Mouse (Mus musculus): ENCODE measurements around the gene Dgke. TPM values are rescaled to one million over a fixed set of nuclear protein-coding genes. Genes with fewer than 3 reads are reported as not detected.
"Not testable (repeated sequence)": the region's sequence is repeated elsewhere in the genome, so short reads cannot be mapped to it uniquely, and the experiment has no call there.

Gene Dgke
- polyA plus RNA-seq, 1 experiment from 2014 or later = 10.6 TPM

DNA sequence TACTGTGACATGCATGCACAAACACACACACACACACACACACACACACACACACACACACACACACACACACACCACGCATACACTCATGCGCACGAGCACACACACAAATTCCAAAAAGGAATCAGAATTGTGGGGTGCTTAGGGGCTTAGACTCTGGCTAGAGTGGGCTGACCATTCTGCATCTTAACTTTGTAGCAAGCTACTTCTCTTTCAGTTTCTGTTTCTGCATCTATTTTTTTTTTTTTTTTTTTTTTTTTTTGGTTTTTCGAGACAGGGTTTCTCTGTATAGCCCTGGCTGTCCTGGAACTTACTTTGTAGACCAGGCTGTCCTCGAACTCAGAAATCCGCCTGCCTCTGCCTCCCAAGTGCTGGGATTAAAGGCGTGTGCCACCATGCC is 23.7 kb upstream of the Dgke start:
- not testable (repeated sequence) for H3K4me3 ChIP-seq; H3K4me2 ChIP-seq (replicated peaks); H3K27me3 ChIP-seq; H3K4me1 ChIP-seq; ATAC-seq (ENCODE audit: low FRiP score); H3K9me3 ChIP-seq (replicated peaks); H3K36me3 ChIP-seq; H3K9ac ChIP-seq; H3K27ac ChIP-seq
- 97% methylated on average over 6 of the region's 7 CpGs for WGBS

DNA sequence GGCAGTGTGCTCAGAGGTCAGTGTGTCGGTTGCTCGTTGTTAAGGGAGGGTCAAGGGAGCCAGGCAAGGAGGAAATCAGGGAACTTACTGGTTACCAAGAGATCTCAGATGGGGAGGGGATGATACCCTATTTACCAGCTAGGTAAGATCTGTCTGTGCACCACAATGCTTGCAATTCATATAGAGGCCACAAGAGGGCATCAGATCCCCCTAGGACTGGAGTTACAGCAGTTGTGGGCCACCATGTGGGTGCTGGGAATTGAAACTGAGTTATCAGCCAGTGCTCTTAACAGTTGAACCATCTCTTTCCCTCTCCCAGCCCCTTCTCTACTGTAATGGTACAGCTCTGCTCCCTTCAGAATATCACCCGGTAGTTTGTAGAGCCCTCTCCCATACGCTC is 22.1 kb upstream of the Dgke start:
- peaks cover 3% of the 10 kb centered on the region; the same call in 1 of the 2 replicates for H3K4me1 ChIP-seq
- 92% methylated on average over 4 of the region's 4 CpGs for WGBS
- H3K36me3 ChIP-seq = no peaks in the 10 kb centered on the region
- no peak for ATAC-seq (ENCODE audit: low FRiP score)
- H3K9me3 ChIP-seq (replicated peaks) = no peaks in the 10 kb centered on the region
- no peak overlapping the region for H3K9ac ChIP-seq
- H3K27ac ChIP-seq = no peak overlapping the region
- no peak overlapping the region for H3K4me2 ChIP-seq (replicated peaks)
- no peaks in the 10 kb centered on the region for H3K27me3 ChIP-seq
- H3K4me3 ChIP-seq = no peak overlapping the region

DNA sequence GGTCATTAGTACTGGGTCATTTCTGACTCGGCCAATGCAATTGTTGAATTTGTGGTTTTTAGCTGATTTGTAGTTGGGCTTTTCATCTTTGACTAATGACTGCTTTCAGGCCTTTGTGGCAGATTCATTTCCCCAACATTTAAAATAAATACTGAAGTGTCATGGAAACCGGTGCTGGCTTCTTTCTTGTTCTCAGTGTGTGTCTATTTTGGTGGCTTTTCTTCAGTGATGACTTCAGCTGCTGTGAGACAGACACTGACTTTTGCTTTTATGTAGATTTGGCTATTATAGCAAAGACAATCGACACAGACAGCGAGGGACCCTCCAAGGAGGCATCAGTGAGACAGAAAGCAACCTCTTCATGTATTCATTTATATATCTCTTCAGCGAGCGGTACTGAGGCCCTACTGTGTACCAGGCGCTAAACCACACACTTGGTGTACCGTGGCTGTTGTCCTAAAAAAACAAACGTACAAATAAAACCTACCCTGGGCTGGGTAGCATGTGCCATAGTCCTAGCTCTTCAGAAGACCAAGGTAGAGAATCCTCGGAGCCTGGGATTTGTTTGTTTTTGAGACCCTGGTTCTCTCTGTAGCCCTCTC is 19.7 kb upstream of the Dgke start:
- Histone ChIP-seq H3K27me3 (no peaks in the 10 kb centered on the region), H3K4me2 (replicated peaks) (no peak overlapping the region), H3K4me3 (no peak overlapping the region), H3K36me3 (no peaks in the 10 kb centered on the region), H3K9ac (no peak overlapping the region), H3K27ac (no peak overlapping the region), H3K9me3 (replicated peaks) (no peaks in the 10 kb centered on the region), H3K4me1 (peaks cover 3% of the 10 kb centered on the region; the same call in 1 of the 2 replicates)
- WGBS = 66% methylated on average over 10 of the region's 10 CpGs
- no peak for ATAC-seq (ENCODE audit: low FRiP score)

DNA sequence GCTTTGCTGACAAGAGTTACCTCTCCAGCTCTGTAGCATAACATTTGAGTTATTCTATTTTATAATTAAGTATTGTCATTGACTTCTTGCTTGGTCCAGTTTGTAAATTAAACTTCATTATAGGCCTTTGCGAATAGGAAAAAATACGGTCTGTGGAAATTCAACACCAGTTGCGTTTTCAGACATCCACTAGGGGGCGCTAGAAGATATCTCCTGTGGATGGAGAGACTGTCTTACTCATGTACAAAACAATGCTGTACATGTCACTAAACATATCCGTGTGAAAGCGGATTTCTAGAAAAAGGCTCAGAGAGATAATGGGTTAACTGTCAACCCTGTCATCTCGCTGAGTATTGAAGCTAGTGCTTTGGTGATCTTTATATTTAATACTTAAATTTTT is 18.0 kb upstream of the Dgke start:
- Histone ChIP-seq H3K4me1 (peaks cover 3% of the 10 kb centered on the region; the same call in 1 of the 2 replicates), H3K9ac (no peak overlapping the region), H3K27ac (no peak overlapping the region), H3K27me3 (no peaks in the 10 kb centered on the region), H3K4me3 (no peak overlapping the region), H3K36me3 (no peaks in the 10 kb centered on the region), H3K9me3 (replicated peaks) (no peaks in the 10 kb centered on the region), H3K4me2 (replicated peaks) (no peak overlapping the region)
- WGBS = 49% methylated on average over 7 of the region's 7 CpGs
- ATAC-seq (ENCODE audit: low FRiP score) = no peak

DNA sequence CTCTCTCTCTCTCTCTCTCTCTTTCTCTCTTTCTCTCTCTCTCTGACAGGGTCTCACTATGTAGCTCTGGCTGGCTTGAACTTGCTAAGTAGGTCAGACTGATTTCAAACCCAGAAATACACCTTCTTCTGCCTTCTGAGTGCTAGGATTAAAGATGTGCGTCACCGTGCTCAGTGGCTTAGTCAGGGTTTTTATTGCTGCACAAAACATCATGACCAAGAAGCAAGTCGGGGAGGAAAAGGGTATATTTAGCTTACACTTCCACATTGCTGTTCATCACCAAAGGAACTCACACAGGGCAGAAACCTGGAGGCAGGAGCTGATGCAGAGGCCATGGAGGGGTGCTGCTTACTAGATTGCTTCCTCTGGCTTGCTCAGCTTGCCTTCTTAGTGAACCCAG is 16.0 kb upstream of the Dgke start:
- not testable (repeated sequence) for H3K9me3 ChIP-seq (replicated peaks); H3K4me2 ChIP-seq (replicated peaks); H3K4me1 ChIP-seq; ATAC-seq (ENCODE audit: low FRiP score); H3K27ac ChIP-seq; H3K9ac ChIP-seq; H3K4me3 ChIP-seq; H3K36me3 ChIP-seq; H3K27me3 ChIP-seq
- WGBS = 92% methylated on average over 3 of the region's 3 CpGs

DNA sequence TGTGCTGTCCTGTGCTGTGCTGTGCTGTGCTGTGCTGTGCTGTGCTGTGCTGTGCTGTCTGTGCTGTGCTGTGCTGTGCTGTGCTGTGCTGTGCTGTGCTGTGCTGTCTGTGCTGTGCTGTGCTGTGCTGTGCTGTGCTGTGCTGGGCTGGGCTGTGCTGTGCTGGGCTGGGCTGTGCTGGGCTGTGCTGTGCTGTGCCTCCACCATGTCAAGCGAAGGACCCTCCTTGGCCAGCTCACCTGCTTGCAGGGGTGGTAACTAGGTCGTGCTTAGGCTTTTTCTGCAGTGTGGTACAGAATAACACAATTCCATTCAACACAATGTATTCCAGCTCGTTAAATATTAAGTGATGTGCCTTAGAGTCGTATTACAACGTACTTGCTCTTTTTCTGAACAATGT is 15.3 kb upstream of the Dgke start:
- H3K9me3 ChIP-seq (replicated peaks); H3K4me1 ChIP-seq; H3K27ac ChIP-seq; H3K4me2 ChIP-seq (replicated peaks); H3K9ac ChIP-seq; H3K36me3 ChIP-seq; H3K4me3 ChIP-seq; H3K27me3 ChIP-seq; ATAC-seq (ENCODE audit: low FRiP score): not testable (repeated sequence)
- 73% methylated on average over 5 of the region's 5 CpGs for WGBS

DNA sequence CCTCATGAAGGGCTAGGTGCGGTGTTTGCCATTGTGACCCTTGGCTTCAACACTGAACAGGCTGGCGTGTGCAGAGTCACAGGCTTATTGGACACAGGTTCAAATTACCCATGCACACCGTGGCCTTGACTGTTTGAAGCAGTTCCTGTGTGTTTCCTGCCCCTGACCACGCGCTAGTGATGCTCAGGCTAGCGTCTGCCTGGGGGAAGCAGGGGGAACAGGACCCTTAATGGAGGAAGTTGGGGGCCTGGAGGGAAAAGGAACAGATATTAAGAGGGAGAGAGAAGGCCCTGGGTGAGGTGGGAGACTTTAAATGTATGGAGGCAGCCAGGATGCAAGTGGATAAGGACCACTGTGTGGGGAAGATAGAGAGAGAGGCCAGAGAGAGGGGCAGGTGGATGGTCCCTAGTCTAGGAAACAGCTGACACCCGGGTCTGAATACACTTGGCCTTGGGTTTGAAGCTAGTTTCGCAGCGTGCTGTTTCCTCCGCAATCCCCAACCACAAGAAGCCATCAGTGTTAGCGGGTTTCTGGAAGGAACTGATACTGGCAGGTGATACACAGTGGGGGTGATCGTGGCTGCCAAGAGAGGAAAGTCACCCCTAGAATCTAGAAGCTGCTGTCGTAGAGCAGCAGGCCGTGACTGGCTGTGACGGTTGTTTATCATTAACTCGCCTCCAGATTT is 12.5 kb upstream of the Dgke start:
- Histone ChIP-seq H3K9me3 (replicated peaks) (no peaks in the 10 kb centered on the region), H3K36me3 (no peaks in the 10 kb centered on the region), H3K27ac (no peak overlapping the region), H3K9ac (no peak overlapping the region), H3K4me2 (replicated peaks) (no peak overlapping the region), H3K4me3 (no peak overlapping the region), H3K4me1 (peaks cover 5% of the 10 kb centered on the region; the same call in 1 of the 2 replicates), H3K27me3 (no peaks in the 10 kb centered on the region)
- no peak for ATAC-seq (ENCODE audit: low FRiP score)
- 89% methylated on average over 16 of the region's 16 CpGs for WGBS

DNA sequence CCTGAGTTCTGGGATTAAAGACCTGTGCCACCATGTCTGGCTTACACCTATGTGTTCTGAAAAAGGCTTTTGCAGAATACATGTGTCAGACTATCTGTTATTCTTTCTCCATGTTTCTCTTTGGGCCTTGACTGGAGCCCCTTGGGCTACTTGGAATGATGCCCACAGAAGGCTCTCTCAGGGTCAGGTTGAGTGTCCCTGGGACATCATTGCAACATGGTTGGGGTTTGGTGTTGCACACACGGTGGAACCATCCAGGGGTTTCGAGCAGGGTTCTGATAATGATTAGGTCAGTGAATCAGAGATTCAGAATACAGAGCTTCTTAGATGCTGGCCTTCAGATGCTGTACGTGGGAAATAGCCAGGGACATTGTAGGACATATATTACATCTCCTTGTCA is 11.7 kb upstream of the Dgke start:
- WGBS = 94% methylated on average over 3 of the region's 3 CpGs
- Histone ChIP-seq H3K36me3 (no peaks in the 10 kb centered on the region), H3K4me3 (no peak overlapping the region), H3K4me2 (replicated peaks) (no peak overlapping the region), H3K4me1 (peaks cover 5% of the 10 kb centered on the region; the same call in 1 of the 2 replicates), H3K27me3 (no peaks in the 10 kb centered on the region), H3K27ac (no peak overlapping the region), H3K9me3 (replicated peaks) (no peaks in the 10 kb centered on the region), H3K9ac (no peak overlapping the region)
- no peak for ATAC-seq (ENCODE audit: low FRiP score)

DNA sequence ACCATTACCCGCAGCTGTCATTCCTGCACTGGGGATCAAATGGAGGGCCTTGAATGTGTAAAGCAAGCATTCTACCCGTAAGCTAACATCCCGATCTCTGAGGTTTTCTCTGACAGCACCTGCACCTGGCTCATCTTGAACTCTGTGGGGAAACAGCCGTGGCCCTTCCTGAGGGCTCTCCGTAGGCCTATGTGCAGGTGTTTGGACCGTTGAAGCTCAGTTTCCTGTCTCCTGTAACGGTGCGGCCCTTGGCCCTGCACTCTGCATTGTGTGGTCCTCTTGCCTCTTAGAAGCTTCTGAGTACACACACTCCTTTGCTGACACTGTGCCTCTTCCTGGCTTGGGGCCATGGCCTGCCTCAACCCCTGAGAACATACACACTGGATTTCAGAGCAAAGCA is 11.0 kb upstream of the Dgke start:
- no peaks in the 10 kb centered on the region for H3K9me3 ChIP-seq (replicated peaks)
- no peak for ATAC-seq (ENCODE audit: low FRiP score)

DNA sequence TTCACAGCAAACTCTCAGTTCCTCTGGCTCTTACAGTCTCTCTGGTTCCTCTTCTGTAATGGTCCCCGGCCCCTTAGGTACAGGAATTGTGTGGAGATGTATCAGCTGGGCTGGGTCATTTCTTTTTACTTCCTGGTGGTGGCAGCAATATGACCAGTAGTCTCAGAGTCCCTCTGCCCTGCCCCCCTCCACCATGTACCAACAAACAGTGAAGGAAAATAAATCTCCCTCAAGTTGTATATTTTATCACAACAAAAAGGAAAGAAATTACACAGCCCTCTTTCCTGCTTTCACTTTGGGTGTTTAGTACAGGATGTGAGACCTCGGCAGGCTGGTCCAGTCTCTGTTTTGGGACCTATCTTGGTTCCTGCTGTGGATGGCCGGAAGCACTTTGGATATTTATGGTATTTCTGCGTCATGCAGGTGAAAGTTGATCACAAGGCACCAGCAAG is 9.7 kb upstream of the Dgke start:
- H3K4me2 ChIP-seq (replicated peaks) = no peak overlapping the region
- no peaks in the 10 kb centered on the region for H3K27me3 ChIP-seq
- WGBS = 82% methylated on average over 4 of the region's 4 CpGs
- no peak overlapping the region for H3K4me3 ChIP-seq
- H3K36me3 ChIP-seq = no peaks in the 10 kb centered on the region
- H3K9ac ChIP-seq = no peak overlapping the region
- H3K9me3 ChIP-seq (replicated peaks) = no peaks in the 10 kb centered on the region
- peaks cover 5% of the 10 kb centered on the region; the same call in 1 of the 2 replicates for H3K4me1 ChIP-seq
- no peak overlapping the region for H3K27ac ChIP-seq
- ATAC-seq (ENCODE audit: low FRiP score) = no peak

More for the DNA sequence above, 11.0 kb upstream of the Dgke start:
- H3K4me1 ChIP-seq = peaks cover 5% of the 10 kb centered on the region; the same call in 1 of the 2 replicates
- H3K27me3 ChIP-seq = no peaks in the 10 kb centered on the region
- H3K27ac ChIP-seq = no peak overlapping the region
- H3K9ac ChIP-seq = no peak overlapping the region
- no peak overlapping the region for H3K4me2 ChIP-seq (replicated peaks)
- WGBS = 90% methylated on average over 8 of the region's 8 CpGs
- no peaks in the 10 kb centered on the region for H3K36me3 ChIP-seq
- no peak overlapping the region for H3K4me3 ChIP-seq

DNA sequence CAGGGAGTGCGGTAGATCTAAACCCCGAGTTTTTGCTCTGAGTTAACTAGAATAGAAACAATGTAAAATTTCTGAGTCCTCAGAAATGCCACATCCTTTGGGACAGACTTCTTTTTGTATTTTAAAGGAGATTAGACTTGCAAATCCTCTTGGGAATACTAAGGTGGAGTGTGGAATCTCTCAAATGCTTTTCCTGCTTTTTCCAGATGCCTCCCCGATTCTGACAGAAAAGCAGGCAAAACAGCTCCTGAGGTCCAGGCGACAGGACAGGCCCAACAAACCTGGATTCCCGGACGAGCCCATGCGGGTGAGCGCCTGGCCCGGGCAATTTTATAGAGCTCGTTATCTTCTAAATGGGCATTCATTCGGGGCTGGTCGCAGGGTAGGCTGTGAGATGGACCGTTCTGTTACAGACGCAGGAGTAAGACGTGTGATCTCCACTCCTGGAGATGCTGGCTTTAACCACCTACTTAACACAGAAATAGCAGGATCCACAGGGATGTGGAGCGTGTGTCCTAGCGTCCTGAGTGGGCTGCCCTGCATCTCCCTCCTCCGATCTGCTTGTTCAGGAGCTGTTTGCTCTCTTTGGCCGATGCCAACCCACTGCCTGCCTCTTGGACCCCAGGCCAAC is 8.2 kb upstream of the Dgke start:
- Histone ChIP-seq H3K27me3 (no peaks in the 10 kb centered on the region), H3K4me3 (no peak overlapping the region), H3K9ac (no peak overlapping the region), H3K4me1 (peaks cover 5% of the 10 kb centered on the region; the same call in 1 of the 2 replicates), H3K36me3 (no peaks in the 10 kb centered on the region), H3K9me3 (replicated peaks) (no peaks in the 10 kb centered on the region), H3K27ac (no peak overlapping the region), H3K4me2 (replicated peaks) (no peak overlapping the region)
- ATAC-seq (ENCODE audit: low FRiP score) = no peak
- WGBS = 64% methylated on average over 19 of the region's 19 CpGs

DNA sequence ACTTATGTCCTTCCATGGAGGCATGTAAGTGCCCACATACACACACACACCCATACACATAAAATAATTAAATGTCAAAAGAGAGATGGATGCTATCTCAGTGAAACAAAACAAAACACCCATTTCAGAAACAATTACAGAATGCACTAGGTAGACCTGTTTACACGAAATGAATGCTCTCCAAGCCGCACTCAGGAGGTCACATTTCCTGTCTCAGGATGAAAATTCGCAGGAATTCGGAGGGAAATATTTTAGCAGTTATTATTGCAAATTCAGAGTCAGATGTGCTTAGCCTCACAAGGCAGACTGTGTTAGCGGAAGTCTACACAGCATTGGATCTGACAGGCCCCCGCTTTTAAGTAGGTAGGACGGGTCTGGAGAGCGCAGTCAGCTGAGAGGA is 6.9 kb upstream of the Dgke start, which contains the start of gene Gm525:
TSS of gene Gm525 (plus strand) at position 301 of the 400 bp plus-strand sequence.
- H3K27me3 ChIP-seq = no peaks in the 10 kb centered on the region
- H3K4me1 ChIP-seq = peaks cover 5% of the 10 kb centered on the region; the same call in 1 of the 2 replicates
- no peak for ATAC-seq (ENCODE audit: low FRiP score)
- H3K36me3 ChIP-seq = no peaks in the 10 kb centered on the region
- no peak within 1 kb of the TSS for H3K9ac ChIP-seq
- H3K4me2 ChIP-seq (replicated peaks) = no peak within 1 kb of the TSS
- H3K9me3 ChIP-seq (replicated peaks) = no peaks in the 10 kb centered on the region
- no peak within 1 kb of the TSS for H3K27ac ChIP-seq
- 77% methylated on average over 8 of the region's 8 CpGs for WGBS
- H3K4me3 ChIP-seq = no peak within 1 kb of the TSS

All from hindbrain, embryonic 12.5 days (tissue).